Mouse (Mus musculus) T-helper 1 cell (primary cell): ENCODE measurements at regions not wholly inside any gene's neighbourhood (a gene's known extent, or its start where the extent isn't known, plus 50 kb on each side); places are given as distances from the start of the nearest gene placed in this dataset.
"Not testable (repeated sequence)": the region's sequence is repeated elsewhere in the genome, so short reads cannot be mapped to it uniquely, and the experiment has no call there.

Experiments
- in situ Hi-C: fragments of 300-600 bp; cut with MboI, MseI; formaldehyde crosslinking; loops from one replicate; pipeline ENCODE4 v1.15.1; 2025; ENCODE audit warnings: high pct_unique_total_duplicates

DNA sequence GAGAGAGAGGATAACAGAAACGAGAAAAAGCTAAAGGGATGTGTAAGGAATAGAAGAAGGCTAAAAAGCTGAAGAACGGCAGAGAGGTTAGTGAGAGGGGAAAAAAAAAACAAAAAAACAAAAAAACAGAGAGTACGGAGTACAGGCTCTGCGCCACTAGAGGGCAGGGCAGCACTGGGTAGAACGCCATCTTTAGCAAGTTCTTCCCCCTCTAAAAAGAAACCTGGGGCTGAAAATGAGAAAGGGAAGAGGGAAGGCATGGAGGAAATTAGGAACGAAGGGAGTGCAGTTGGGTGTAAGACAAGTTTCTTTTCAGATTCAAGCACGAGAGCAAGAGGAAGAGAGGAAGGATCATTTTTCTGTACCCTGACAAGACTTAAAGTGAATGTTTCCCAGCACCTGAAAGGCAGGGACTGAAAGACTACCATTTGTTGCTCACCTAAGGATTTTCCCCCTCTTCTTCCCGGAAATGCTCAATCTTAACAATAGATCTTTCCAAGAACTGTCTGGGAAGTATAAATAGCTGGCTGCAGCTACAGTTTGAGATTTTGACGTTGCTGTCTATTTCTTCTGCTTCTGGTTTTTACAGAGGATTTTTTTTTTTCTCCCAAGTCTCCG, 195.6 kb downstream of the Fam198b start:
- in situ Hi-C loops: loop anchor here (5.0 to 25.0 kb wide), 3 partner anchors 732 to 1842 kb away; partner anchors contain the start of gene Gria2

DNA sequence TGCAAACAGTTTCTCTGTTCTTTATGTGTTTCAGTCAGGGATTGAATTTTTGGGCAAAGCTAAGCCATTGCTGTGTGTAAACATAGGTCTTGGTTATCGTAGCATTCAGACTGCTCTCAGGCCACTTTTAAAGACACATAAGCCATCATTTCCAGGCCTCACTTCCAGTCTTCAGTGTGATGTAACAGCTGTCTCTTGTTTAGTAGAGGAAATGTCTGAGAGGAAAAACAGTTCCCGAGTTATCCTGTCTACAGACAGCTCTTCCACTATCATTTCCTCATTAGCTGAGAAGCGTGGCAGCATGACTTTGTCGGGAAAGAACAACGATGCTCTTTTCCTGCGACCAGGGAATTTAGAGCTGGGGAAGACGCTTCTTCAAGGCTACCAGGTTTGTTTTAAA, 196.9 kb downstream of the Fam198b start:
- in situ Hi-C loops: loop anchor here (5.0 to 25.0 kb wide), 3 partner anchors 731 to 1841 kb away; partner anchors contain the start of gene Gria2

DNA sequence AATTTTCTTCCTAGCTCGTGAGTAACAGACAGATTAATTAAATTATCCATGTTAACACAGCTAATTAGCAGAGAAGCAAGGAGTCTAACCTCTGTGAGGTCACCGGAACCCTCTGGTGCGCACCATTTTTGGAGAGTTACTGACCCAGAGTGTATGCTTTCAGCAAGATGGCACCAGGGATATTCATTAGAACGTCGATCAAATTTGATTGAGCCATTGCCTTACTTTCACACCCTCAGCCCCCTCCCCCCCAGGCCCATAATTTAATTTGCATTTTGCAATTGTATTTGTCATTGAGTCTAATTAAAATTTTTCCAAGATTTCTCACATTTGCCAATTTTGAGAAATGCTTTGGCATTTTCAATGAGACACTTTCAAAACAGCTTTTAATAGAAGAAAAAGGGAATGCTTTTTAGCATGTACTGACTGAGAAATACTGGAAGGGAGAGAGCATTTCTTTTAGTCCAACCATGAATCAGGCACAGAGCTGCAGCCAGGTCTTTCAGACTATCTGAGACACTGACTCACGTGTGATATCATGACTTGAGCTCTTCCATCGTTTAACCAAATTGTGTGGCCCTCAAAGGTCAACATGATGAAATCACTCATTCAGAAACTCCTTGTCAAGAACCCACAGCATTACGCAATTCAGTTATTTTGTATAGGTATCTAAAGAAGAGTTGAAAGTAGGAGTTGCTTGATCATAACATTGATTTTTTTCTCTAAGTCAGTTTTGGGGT, 198.6 kb downstream of the Fam198b start:
- in situ Hi-C loops: loop anchor here (5.0 to 25.0 kb wide), 3 partner anchors 729 to 1839 kb away; partner anchors contain the start of gene Gria2

DNA sequence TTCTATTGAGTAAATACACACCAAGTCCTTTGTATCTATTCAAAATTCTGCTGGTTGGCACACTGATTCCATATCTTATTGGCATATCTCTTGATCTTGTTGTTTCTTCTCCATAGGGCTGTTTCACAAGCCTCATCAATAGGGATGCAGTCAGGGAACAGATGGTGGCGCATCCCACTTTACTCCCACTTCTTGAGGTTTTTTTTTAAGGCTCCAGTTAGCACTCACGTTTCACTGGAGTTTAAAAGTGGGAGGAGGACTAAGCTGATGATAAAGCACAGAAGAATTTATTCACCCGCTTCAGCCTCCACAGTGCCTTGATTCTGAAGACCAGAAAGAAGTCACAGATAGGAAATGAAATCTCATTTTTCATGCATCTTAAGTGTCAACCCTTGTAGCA, 199.8 kb downstream of the Fam198b start:
- in situ Hi-C loops: loop anchor here (5.0 to 25.0 kb wide), 3 partner anchors 728 to 1838 kb away; partner anchors contain the start of gene Gria2

DNA sequence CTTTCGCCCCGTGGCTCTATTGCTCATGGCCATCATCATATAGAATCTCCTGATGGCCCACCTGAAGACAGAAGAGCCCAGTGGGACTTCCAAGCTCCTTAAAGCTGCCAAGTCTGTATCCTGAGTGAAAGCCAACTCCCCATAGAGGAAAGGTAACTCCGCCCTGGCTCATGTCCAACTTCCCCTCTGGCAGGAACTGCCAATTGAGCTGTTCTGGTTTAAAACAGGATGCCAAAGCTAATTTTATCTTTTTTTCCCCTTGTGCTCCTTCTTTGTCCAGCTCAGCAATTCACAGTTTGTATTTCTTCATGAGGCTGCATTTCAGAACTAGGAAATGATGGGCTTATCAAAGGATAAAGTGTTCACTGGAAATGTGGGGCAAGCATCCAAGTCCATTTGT, 215.3 kb downstream of the Fam198b start:
- in situ Hi-C loops: loop anchor here (25.0 kb wide), 2 partner anchors 713 to 1688 kb away; partner anchors contain the start of gene Gria2

DNA sequence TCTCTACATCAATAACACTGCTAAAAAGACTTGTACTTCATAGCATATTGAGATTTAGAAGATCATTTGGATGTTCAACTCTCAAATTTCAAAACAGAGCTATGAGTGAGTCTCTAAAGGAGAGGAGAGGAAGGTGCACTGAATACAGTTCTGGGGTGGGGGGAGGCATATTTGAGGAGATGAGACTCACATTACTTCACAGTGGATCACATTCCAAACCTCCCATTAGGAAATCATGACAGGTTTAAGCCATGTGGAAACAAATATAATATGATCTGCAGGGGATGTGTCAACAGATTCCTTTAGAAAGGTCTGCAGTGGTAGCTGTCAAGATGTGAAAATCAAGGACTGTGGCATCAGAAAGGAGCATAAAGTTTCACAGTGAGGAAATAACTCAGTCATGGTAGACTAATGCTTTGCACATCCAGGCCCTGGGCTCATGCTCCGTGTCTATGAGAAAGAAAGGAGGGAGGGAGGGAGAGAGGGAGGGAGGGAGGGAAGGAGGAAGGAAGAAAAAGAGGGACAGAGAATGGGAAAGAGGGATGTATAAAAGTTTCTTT, 235.9 kb downstream of the Fam198b start:
- in situ Hi-C loops: no loop called here

DNA sequence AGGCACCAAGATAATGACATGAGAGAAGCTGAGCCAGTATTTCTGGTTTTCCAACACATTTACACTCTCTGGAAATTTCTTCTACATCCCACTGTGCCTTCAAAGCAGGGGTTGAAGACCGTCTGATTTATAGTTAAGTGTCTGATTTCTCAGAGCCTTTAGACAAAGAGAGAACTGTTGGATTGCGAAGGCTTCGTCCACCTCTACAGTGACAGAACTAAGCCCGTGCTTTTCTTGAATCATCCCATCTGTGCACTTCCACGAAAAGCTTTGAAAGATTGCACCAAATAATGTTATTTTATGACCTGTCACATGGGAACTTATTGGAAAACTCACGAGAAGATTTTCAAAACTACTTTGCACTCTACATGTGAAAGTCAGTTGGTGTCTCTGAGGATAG, 239.3 kb downstream of the Fam198b start:
- in situ Hi-C loops: no loop called here

DNA sequence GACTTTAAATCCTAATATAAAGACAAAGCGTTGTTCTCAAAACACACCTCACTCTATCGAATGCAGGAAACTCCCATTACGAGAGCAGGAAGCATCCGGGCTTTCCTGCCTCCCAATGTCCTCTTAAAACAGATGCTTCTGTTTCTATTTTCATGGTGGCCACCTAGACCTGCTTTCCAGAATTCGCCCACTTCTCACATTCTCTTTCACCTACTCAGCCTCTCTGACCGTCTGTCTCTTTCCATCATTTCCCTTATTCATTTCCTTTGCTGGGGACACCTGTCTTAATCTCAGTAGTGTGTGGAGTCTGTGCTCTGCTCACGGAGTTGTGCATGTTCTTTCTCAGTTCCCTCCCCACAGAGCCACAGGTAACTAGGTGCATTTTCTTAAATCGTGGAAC, 240.3 kb downstream of the Fam198b start:
- in situ Hi-C loops: no loop called here

DNA sequence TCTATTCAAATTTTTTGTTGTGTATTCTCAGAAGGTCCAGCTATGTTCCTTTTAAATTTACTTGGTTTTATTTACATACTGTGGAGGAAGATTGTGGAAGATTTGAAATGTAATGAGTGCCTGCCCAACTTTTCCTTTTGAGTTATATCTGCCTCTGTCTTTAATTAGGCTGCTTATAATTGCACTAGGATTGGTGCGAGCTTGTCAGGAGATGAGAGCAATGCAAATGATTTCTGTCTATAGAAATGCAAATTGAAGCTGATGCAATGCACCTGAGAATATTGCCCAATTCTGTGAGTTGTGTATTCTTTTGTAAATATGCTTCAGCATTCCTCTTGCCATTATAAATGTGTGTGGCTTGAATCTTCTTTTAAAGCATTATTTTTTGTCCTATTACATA, 257.4 kb downstream of the Fam198b start:
- in situ Hi-C loops: no loop called here

DNA sequence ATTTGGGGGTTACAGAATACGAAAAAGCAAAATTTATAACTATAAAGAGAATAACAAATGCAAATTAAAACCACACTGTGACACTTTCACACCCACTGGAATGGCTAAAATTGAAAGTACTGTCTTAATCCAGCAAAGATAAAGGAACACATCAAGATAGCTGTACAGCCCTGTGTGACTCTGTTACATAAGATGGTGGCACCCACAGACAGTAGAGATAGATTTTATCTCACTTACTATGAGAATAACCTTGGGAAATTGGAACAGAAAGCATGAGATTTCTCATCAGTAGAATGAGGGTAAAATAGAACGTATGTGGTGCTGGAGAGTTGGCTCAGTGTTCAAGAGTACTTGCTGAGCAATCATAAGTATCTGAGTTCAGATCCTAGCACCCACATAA, 276.1 kb downstream of the Fam198b start:
- in situ Hi-C loops: no loop called here

DNA sequence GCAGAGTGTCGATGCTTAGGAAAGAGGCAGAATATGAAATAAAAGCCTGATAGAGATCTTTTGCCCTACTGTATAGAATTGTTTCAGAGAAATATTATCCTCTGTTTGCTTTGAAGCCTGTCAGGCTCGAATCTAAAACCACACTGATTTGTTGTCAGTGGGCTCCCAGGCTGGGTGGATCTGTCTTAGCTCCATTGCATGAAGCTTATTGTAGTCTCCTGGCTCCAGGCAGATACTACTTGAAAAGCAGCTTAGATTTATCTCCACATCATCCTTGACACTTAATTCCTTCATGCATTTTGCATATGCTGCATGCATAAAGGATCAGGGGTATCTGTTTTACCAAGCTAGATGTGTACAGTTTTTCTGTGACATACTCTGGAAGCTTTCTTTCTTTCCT, 297.4 kb downstream of the Fam198b start:
- in situ Hi-C loops: no loop called here

DNA sequence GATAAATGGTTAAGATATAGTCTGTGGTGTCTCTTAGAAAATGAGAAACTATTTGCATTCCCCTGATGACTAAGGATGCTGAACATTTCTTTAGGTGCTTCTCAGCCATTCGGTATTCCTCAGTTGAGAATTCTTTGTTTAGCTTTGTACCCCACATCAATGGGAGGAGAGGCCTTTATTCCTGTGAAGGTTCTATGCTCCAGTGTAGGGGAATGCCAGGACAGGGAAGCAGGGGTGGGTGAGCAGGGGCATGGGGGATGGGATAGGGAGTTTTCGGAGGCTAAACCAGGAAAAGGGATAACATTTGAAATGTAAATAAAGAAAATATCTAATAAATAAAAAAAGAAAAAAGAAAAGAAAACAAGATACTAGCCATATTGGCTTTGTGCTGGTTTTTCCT, 297.8 kb downstream of the Fam198b start:
- in situ Hi-C loops: not testable (repeated sequence)

DNA sequence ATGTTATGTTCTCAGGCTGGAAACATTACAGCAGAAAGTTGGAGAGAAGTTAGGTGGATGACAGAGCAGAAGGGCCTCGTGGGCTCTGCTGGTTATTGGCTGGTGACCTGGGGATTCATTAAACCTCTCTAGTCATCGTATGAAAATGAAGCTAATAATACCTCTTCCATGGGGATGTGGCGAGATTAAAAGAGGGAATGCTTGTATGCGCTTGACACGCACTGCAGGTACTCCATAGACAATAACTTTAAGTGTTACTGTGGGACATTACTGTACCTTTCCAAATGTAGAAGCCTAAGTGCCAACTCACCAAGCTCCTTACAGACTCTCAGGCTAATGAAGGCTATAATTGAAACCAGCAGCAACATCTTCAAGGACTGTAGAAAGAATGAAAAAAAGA, 303.1 kb downstream of the Fam198b start:
- in situ Hi-C loops: no loop called here

DNA sequence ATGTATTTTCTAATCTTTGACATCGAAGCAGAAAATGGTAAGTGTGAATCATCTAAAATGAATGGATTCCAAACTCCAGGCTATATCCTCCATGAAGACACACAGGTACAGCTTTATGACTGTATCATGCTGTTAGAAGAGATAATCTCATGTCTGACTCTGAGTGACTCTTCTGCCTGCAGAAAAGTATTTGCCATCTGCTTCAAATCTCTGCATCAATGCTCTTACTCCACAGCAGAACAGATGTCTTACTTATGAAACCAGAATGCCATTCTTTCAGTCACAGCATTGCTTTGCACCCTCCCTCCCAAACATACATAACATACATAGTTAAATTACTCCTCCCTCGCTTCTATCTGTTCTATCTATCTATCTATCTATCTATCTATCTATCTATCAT, 316.6 kb downstream of the Fam198b start:
- in situ Hi-C loops: no loop called here

DNA sequence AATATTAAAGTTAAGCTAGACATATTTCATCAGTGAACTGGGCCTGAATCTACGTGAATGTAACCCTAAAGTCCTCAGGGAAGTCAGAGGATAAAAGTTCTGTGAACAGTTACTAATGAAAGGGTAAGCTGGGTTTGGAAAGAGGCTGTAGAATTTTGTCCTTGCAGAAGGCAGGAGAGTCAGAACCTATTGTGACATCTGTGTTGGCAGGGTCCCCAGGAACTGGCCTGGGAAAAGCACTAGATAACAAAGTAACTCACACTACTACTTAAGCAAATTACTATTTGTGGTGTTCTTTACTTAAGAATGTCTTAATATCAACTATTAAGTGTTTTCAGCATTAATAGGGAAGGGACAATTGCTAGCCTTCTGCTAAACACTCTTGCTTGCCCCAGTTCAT, 320.5 kb downstream of the Fam198b start:
- in situ Hi-C loops: no loop called here

DNA sequence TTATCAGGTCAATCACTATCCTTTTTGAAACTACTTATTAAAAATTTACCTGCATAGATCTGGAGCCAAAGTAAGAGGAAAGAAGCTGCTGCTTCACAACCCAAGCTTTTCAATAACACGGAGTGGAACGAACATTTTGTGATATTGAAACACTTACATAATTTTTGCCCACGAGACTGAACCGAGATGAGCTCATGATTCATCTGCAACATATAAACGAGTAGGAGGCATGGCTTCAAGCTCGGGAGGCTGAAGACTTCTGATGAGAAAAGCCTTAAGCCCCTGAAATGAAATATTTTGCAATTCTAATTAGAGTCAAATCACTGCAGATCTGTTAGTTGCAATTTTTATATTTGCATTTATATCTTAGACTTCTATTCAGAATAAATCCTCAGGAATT, 321.0 kb downstream of the Fam198b start:
- in situ Hi-C loops: no loop called here

DNA sequence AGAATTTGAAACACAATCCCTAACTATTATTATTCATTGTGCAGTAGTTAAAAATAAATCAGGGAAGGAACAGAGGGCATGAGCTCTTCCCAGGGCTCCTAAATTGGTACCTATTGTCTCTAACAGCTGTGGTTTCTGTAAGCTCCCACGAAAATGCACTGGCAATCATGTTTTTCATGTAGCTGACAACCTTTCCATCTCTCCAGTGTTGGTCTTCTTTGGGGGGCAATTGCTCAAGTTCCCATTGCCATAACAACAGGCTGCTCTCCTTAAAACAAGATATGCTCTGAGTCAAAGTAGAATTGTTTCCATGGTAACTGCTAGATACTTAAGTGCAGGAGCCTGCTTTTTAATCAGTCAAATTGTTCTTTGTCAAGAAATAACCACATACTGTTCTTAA, 322.7 kb downstream of the Fam198b start:
- in situ Hi-C loops: no loop called here

DNA sequence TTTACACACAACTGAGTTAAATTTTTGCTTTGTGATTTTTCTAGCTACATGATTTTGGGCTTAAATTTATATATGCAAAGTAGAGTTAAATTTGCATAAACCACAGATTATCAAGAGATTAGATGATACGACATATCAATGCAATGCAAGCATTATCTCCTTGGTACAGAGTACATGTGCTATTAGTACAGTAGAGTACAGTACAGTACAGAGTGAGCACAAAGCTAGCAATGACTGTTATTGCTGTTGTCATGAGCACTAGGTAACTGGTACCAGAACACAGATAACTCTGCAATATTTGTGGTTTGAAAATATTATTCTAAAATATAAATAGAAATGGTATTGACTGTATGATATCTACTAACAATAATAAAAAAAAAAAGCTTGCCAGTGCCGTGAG, 323.7 kb downstream of the Fam198b start:
- in situ Hi-C loops: no loop called here

DNA sequence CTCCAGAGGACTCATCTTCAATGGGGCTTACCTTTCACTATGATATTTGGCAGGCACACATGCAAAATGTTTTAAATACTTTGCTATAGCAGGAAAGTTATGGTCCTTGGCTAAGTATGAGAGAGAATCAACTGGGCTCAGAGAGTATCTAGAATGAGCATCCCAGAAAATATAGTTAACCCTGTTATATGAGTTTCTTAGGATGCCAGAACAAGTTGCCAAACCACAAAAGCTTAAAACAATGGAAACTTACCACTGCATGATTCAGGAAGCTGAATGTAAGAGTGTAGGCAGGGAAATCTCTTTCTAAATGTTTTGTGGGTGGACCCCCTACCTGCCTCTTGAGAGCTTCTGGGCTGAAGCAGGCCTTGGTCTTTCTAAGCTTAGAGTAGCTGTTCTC, 325.3 kb downstream of the Fam198b start:
- in situ Hi-C loops: no loop called here

DNA sequence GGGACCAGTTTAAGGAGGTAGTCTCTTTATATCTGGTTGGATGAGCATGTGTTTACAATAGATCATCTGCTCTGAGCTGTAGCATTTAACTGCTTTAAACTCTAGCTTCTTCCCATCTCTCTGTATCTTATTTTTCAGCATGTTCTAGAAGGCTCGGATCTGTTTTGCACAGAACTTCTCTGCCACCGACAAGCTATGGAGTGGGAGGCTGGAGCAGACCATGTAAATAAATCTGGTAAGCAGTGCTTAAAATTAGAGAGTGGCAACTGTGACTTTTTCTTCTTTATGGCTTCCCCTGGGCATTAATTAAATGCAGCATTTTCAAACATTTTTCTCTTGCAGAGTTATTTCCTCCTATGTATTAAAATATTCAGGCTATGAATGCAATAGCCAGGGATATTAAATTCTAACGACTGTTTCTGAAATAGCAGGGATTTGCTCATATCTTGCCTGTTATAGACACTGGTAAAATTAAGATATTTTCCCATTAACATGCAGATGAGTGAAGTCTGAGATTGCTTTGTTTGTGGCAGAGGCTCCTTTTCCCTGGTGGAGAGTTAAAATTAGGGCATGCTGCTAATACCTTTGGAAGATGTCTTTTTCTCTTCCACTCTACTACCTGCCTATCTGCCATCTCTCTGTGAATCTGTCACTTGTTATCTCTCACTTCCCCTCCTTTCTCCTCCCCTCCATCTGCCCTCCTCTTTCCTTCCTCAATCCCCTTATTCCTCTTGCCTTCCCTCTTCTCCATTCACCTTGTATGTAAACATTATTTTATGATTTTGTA, 327.2 kb downstream of the Fam198b start:
- in situ Hi-C loops: no loop called here

DNA sequence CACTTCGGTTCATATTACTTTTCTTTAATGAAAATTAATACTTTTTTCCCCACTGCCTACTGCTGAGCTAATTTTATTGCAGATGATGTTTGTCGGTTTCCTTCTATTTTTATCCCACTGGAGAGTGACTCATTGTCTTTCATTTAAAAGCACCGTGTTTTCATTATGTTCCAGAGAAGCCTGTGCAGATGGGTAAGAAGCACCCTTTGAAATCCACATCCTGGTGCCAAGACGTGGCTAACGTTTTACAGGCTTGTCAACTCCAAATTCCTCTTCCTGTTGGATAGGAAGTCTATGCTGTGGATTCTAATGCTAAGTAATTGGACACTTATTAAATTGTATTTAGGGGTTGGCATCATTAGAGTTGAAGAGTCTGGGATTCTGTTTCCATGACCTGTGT, 364.3 kb downstream of the Fam198b start:
- in situ Hi-C loops: no loop called here

DNA sequence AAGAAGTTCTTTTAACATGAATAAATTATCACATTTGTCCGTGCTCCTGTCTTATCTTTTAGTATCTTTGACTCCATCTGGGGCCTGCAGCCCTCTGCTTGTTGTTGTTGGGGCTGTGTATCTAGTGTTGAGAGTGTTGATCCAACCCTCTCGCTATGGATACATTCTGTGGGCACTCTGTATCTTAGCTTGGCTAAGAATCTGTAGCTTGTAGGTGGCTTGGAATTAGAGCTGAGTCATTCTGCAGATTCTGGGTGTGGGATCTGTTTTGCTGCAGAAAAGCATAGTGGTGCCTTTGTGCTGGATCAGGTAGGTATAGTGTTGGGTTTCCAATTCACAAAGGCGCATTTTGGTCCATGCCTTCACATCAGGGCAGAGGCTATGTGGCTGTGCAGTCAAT, 365.6 kb downstream of the Fam198b start:
- in situ Hi-C loops: loop anchor here (10.0 kb wide), 1 partner anchor 755 kb away; no protein-coding TSS in a partner anchor
